ENCODE assay signal across 25 mouse cellular contexts in genomic region chr10:77560830-77561229, GRCm38 (mm10). TPM values are rescaled to one million over a fixed set of nuclear protein-coding genes. Genes with fewer than 3 reads are reported as not detected.
"Had no signal": no experiment of that assay in that cellular context is flagged by ENCODE, and none has a peak within 500 bp of the region (broad histone marks: within the 10 kb centered on the region; RNA-seq: fewer than 3 reads in every experiment).

No protein-coding gene starts in this region.

- H3K27me3 ChIP-seq: liver, embryonic 15.5 days; midbrain, embryonic 12.5 days; midbrain, embryonic 15.5 days; neural tube, embryonic 12.5 days; neural tube, embryonic 15.5 days had no signal

- H3K4me3 ChIP-seq: layer of hippocampus, adult 2 months; left cerebral cortex, adult 2 months; liver, embryonic 15.5 days; midbrain, embryonic 12.5 days; midbrain, embryonic 15.5 days; neural tube, embryonic 12.5 days; neural tube, embryonic 15.5 days had no signal

- H3K4me2 ChIP-seq: liver, embryonic 15.5 days; lung, embryonic 14.5 days; midbrain, embryonic 12.5 days; midbrain, embryonic 15.5 days; neural tube, embryonic 12.5 days; neural tube, embryonic 15.5 days had no signal

- H3K4me1 ChIP-seq: midbrain, embryonic 12.5 days; midbrain, embryonic 15.5 days; neural tube, embryonic 12.5 days; neural tube, embryonic 15.5 days had no signal

- ATAC-seq: hindbrain, postnatal 0 days; inflammation-experienced regulatory T-cells, adult 6 months; intestine, embryonic 16.5 days; midbrain, embryonic 15.5 days had no signal

- H3K9me3 ChIP-seq: liver, embryonic 15.5 days; midbrain, embryonic 12.5 days; midbrain, embryonic 15.5 days; neural tube, embryonic 12.5 days; neural tube, embryonic 15.5 days had no signal

- DNase-seq: kidney, adult 18-20 months; kidney, adult 9 months; kidney, postnatal 14 days; layer of hippocampus, postnatal 36 days; lung, embryonic 14.5 days; lung, postnatal 4 days; right cerebral cortex, adult 18-20 months; right cerebral cortex, postnatal 14 days; right cerebral cortex, postnatal 4 days; thymus, adult 2 months; thymus, postnatal 14 days had no signal

- H3K36me3 ChIP-seq: liver, embryonic 15.5 days; midbrain, embryonic 12.5 days; midbrain, embryonic 15.5 days; neural tube, embryonic 12.5 days; neural tube, embryonic 15.5 days had no signal

- H3K27ac ChIP-seq: hindbrain, postnatal 0 days; layer of hippocampus, adult 2 months; left cerebral cortex, adult 2 months; liver, embryonic 15.5 days; midbrain, embryonic 12.5 days; midbrain, embryonic 15.5 days; neural tube, embryonic 12.5 days; neural tube, embryonic 15.5 days; stomach, postnatal 0 days had no signal

- H3K9ac ChIP-seq: liver, embryonic 15.5 days; lung, embryonic 14.5 days; midbrain, embryonic 12.5 days; midbrain, embryonic 15.5 days; neural tube, embryonic 12.5 days; neural tube, embryonic 15.5 days had no signal

RNA-seq across cellular contexts. Expression of gene Gm49325, which starts 45.2 kb away (rescaled TPM):
- total RNA-seq: hindbrain, postnatal 0 days had no signal
- polyA plus RNA-seq: intestine, embryonic 16.5 days; large intestine, adult 2 months; limb, embryonic 11.5 days; midbrain, embryonic 15.5 days; stomach, embryonic 14.5 days; thymus, adult 2 months had no signal
